Mouse (Mus musculus) kidney, postnatal 0 days (tissue): Measurements from ENCODE around the gene Ccdc63. TPM values are rescaled to one million over a fixed set of nuclear protein-coding genes. Genes with fewer than 3 reads are reported as not detected.

Experiments used
- ATAC-seq: fragments of 200-750 bp; cut with Nextera tagmentation; replicated peaks from 2 replicates; pipeline ENCODE4 v1.8.0; 2017; ENCODE audit warnings: low read depth, moderate number of reproducible peaks, moderate TSS enrichment, moderate library complexity; ENCODE audit not compliant: low FRiP score
- DNase-seq: peaks from one replicate; pipeline ENCODE4 v3.0.0-alpha.2; 2016; ENCODE audit warnings: low spot score
- H3K27ac ChIP-seq: fragments of 300-500 bp; sonication (generic); 2 replicates; pipeline ENCODE4 v1.5.1; 2014; ENCODE audit warnings: mild to moderate bottlenecking
- H3K27me3 ChIP-seq: fragments of 300-500 bp; sonication (generic); 2 replicates; pipeline ENCODE4 v1.6.1; 2014; ENCODE audit warnings: low read length, mixed read lengths; ENCODE audit not compliant: insufficient read depth
- H3K36me3 ChIP-seq: fragments of 300-500 bp; sonication (generic); 2 replicates; pipeline ENCODE4 v1.6.1; 2014; ENCODE audit warnings: low read length, mixed read lengths; ENCODE audit not compliant: insufficient read depth
- H3K4me1 ChIP-seq: fragments of 300-500 bp; sonication (generic); replicated peaks from 2 replicates; pipeline ENCODE4 v1.6.1; 2014; ENCODE audit warnings: antibody characterized with exemption, low read length, mixed read lengths; ENCODE audit not compliant: insufficient read depth
- H3K4me2 ChIP-seq: fragments of 300-500 bp; sonication (generic); 2 replicates; pipeline ENCODE4 v1.6.1; 2014; ENCODE audit warnings: mild to moderate bottlenecking, low read length, moderate library complexity, mixed read lengths
- H3K4me3 ChIP-seq: fragments of 300-500 bp; sonication (generic); replicated peaks from 2 replicates; pipeline ENCODE4 v1.5.1; 2014; ENCODE audit warnings: low read depth, low read length
- H3K9ac ChIP-seq: fragments of 300-500 bp; sonication (generic); 2 replicates; pipeline ENCODE4 v1.6.1; 2014; ENCODE audit warnings: low read depth, low read length
- H3K9me3 ChIP-seq: fragments of 300-500 bp; sonication (generic); replicated peaks from 2 replicates; pipeline ENCODE4 v1.6.1; 2016; ENCODE audit warnings: low read length, inconsistent platforms, mixed read lengths
- CTCF ChIP-seq: IDR thresholded peaks from 2 replicates; pipeline ENCODE4 v1.5.1; 2016; ENCODE audit warnings: antibody characterized with exemption, low read depth, mild to moderate bottlenecking, moderate library complexity
- WGBS: fragments of 180-500 bp; shearing (Covaris S2); extraction: QIAGEN DNeasy Blood & Tissue Kit; methylation state at CpG from one replicate; pipeline ENCODE4 v1.1.7; 2014; 5-methylcytosine and 5-hydroxymethylcytosine counted together
- polyA plus RNA-seq: library from polyadenylated mRNA; unstranded; fragments of >200 nt; fragmentation: Nextera tagmentation; extraction: Ambion mirVana; gene quantifications from 2 replicates; pipeline ENCODE4 v1.2.1, GENCODE M21; 2015

Ccdc63 gene
- polyA plus RNA-seq, 1 experiment from 2014 or later, result not detected

- Histone ChIP-seq H3K36me3 (no peaks in the 10 kb centered on the region), H3K4me3 (no peak overlapping the region), H3K4me1 (peaks cover 7% of the 10 kb centered on the region; the same call in 1 of the 2 replicates), H3K9ac (no peak overlapping the region), H3K27ac (no peak overlapping the region), H3K4me2 (no peak overlapping the region), H3K9me3 (no peaks in the 10 kb centered on the region), H3K27me3 (no peaks in the 10 kb centered on the region)
- ATAC-seq (no peak), DNase-seq (no peak)
- TF ChIP-seq CTCF, result no peak
- WGBS, result 63% methylated on average over 14 of the region's 14 CpGs
Measured at GRCm38 (mm10) chr5:122136508-122137408, 3.9 kb downstream of the Ccdc63 start.

- Histone ChIP-seq H3K9me3 (no peaks in the 10 kb centered on the region), H3K9ac (no peak overlapping the region), H3K4me2 (no peak overlapping the region), H3K27ac (no peak overlapping the region), H3K27me3 (no peaks in the 10 kb centered on the region), H3K36me3 (no peaks in the 10 kb centered on the region), H3K4me1 (peaks cover 10% of the 10 kb centered on the region), H3K4me3 (no peak overlapping the region)
- 72% methylated on average over 3 of the region's 3 CpGs for WGBS
- ATAC-seq (no peak), DNase-seq (no peak)
- no peak for TF ChIP-seq CTCF
Measured at GRCm38 (mm10) chr5:122135290-122135882, 5.2 kb downstream of the Ccdc63 start.

GRCm38 (mm10) chr5:122134395-122135289, 6.0 kb downstream of the Ccdc63 start:
- Histone ChIP-seq H3K4me1 (peaks cover 10% of the 10 kb centered on the region), H3K36me3 (no peaks in the 10 kb centered on the region), H3K4me3 (no peak overlapping the region), H3K4me2 (no peak overlapping the region), H3K9me3 (no peaks in the 10 kb centered on the region), H3K27ac (no peak overlapping the region), H3K27me3 (no peaks in the 10 kb centered on the region), H3K9ac (no peak overlapping the region)
- 88% methylated on average over 14 of the region's 14 CpGs for WGBS
- TF ChIP-seq CTCF, result no peak
- ATAC-seq (no peak), DNase-seq (no peak)

- H3K4me1 ChIP-seq, result peaks cover 15% of the 10 kb centered on the region
- H3K4me3 ChIP-seq, result no peak overlapping the region
- H3K27me3 ChIP-seq, result no peaks in the 10 kb centered on the region
- no peaks in the 10 kb centered on the region for H3K9me3 ChIP-seq
- no peak for TF ChIP-seq CTCF
- no peaks in the 10 kb centered on the region for H3K36me3 ChIP-seq
- no peak for ATAC-seq
- no peak overlapping the region for H3K4me2 ChIP-seq
- H3K27ac ChIP-seq, result no peak overlapping the region
- DNase-seq, result no peak
- H3K9ac ChIP-seq, result no peak overlapping the region
- WGBS, result 86% methylated on average over 9 of the region's 9 CpGs
Measured at GRCm38 (mm10) chr5:122133050-122133389, 7.6 kb downstream of the Ccdc63 start.

GRCm38 (mm10) chr5:122132167-122133049, 8.2 kb downstream of the Ccdc63 start:
- DNase-seq (no peak), ATAC-seq (no peak)
- no peak for TF ChIP-seq CTCF
- no peaks in the 10 kb centered on the region for H3K27me3 ChIP-seq
- no peak overlapping the region for H3K27ac ChIP-seq
- 23% methylated on average over 26 of the region's 26 CpGs for whole genome bisulfite sequencing
- peak overlapping the region; percentile 39 for H3K4me3 ChIP-seq
- H3K9ac ChIP-seq, result peak overlapping the region; percentile 41
- H3K36me3 ChIP-seq, result no peaks in the 10 kb centered on the region
- peaks cover 15% of the 10 kb centered on the region for H3K4me1 ChIP-seq
- peak overlapping the region; percentile 78 for H3K4me2 ChIP-seq
- no peaks in the 10 kb centered on the region for H3K9me3 ChIP-seq
